Mouse (Mus musculus): ENCODE measurements around the gene Lama2.
"Not testable (repeated sequence)": the region's sequence is repeated elsewhere in the genome, so short reads cannot be mapped to it uniquely, and the experiment has no call there.

The Lama2 gene

DNA sequence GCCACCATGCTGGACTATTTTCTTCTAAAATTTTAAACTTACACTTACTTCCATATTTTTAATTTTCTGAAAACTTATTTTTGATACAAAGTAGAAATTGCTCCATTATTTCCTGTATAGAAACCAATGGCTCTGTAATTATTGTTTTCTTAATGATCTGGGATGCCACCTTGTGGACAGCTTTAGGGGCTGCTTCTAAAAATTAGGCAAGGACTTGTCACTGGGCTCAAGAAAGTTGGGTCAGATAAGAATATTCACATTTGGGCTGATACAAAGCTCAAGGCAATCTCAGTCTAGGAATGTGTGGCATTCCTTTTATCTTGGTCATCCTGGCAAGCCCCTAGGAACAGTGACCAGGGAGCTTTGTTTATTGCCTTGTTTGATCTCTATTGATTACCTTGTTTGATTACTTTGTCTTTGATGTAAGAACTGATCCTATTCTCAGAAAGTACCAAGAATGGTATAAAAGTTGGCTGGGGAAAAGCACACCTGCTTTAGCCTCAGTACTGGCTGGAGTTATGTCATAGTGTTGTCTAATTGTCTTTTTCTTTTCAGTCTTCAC lies 606.7 kb downstream of the Lama2 start:
- DNase-seq (ENCODE audit: low read depth), result no peak

DNA sequence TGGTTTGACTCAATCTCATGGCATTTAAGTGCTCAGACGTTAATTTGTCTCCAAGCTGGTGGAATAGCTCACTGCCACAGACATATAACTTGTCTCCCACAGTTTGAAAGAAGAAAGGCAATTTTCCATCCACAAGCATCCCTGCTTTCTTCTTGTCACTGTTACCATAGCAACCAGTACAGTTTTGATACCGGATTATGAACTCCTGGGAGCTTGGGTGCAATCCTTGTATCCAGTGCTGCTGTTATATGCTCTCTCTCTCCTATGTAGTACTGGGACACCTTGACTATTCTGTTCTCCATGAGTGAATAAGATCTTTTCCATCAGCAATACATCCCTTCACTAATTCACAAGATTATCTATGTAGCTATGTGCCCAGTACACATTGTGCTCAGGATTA lies 612.2 kb downstream of the Lama2 start:
- DNase-seq (ENCODE audit: low read depth), result no peak

DNA sequence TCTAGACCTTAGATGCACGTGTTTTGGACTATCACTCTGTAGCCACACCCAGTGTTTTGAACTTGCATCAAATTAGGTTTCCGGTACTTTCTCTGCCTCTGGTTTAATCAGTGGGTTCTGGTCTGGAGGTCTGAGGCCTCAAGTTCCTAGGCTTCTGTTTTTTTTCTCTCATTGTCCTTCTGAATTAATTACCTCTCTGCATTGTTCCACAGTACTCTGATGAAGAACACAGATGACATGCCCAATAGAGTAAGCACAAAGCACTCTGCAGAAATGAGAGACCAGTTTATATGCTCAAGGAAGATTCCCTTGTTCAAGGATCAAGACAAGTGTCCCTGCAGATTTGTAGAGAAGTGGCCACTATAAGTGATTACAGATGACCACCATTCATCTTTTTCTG lies 613.8 kb downstream of the Lama2 start:
- DNase-seq (ENCODE audit: low read depth), result no peak

DNA sequence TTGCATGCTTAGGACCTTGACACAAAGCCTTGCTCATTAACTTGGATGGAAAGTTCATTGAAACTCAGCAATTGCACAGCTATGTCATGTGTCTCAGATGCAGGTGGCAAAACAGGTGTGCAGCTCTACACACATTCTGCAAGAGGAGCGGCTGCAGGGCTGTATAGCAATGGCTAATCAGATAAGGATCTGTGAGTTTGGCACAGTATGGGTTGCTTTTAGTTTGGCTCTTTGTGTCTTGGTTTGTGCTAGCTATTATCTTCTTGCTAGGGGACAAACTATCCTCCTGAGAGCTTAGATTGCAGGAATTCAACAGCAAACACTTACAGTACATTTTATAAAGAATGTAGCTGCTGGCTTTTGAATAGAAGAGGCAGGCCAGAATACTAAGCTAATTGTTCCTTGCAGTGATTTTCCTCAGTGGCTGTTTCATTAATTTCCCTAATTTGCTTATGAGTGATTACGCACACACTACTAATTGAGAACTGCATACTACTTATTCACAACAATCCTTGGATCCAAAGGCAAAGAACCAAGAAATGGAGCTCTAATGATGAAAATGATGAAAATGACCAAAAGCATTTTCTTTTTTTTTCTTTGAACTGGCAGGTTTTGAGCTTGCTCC lies 617.9 kb downstream of the Lama2 start:
- no peak for DNase-seq (ENCODE audit: low read depth)

- no peak for DNase-seq (ENCODE audit: low read depth)
Observed at GRCm38 (mm10) chr10:26996684-26997083, 622.9 kb downstream of the Lama2 start.

DNA sequence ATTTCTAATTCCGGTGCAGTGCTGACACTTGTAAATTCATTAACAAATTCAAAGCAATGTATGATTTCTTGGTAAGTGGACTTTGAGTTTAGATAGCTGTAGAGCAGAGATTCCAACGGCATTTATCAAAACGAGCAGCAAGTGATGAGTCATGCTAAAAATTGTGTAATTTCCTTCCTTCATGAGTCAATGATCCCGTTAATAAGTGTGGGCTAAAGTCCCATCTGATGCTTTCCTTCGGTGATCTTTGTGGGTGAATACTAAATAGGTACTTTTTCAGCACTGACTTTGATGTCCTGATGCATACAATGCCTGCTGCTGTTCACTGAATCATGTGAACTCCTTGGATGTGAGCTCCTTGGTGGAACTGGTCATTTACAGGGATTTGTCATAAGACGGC lies 623.6 kb downstream of the Lama2 start:
- no peak for DNase-seq (ENCODE audit: low read depth)

DNA sequence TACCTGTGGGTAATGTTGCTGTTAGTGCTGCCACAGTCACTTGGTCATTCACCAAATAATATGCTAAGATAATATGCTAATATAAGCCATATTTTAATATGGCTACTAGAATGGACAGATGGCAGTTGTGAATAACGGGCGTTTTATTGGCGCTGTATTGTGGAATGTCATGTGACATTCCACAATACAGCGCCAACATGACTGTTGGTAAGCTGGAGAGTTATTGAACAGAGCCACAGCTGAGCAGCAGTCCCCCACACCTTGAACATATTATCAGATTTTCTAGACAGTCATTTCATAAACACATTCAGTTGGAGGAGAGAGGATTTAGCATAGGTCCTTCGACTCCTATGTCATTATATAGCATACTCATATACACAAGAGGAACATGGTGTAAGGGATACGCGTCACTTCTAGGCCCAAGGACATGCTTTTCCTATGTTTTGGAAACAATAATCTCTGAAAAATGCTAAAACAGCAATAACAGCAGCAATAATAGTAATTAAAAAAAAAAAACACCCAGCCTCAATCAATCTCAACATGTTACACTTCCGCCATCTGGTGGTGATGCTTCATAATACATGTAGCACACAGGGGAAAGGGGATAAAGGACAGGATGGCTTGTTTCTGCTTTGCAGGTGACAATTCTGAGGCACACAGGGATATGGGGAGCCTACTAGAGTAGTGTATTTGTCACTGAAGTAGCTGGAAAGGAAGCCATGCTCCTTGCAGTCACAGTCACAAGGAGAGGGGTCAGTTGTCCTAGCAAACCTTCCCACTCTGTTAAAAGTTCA lies 624.2 kb downstream of the Lama2 start:
- DNase-seq (ENCODE audit: low read depth), result peak; percentile 42

DNA sequence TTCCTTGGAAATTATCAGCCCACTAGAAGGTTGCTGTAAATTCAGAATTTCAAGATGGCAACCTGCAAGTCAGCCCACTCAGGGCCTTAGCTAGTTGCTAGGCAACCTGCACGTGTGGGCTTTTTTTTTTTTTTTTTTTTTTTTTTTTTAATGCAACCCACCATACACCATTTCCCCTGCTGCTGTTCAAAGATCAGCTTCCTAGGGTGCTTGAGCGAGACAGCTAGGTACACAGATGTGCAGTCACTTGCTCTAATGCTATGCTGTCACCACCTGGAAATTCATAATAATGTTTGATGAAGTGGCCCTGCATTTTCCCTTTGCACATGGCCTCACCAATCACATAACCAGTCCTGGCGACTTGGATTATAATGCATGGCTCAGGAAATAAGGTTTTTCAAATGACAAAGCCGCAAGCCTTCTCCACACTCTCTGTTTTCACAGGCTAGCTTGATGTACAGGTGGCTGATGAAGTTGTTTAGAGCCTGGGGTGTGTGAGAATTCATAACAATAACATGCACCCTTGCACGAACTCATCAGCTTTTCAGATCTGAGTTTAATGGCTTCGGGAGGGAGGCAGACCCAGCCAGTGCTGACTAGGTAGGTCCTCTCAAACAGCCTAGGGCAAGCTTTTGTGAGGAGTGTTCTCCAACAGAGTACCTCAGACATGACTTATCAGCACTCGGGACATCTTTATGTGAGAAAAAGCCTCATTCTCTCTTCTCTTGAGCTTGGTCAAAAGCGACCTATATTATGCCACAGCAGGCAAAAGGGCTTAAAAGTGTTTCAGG lies 625.4 kb downstream of the Lama2 start:
- no peak for DNase-seq (ENCODE audit: low read depth)

GRCm38 (mm10) chr10:26985451-26985850 lies 634.1 kb downstream of the Lama2 start:
- no peak for DNase-seq (ENCODE audit: low read depth)

GRCm38 (mm10) chr10:26984082-26984481 lies 635.5 kb downstream of the Lama2 start:
- DNase-seq (ENCODE audit: low read depth), result not testable (repeated sequence)

GRCm38 (mm10) chr10:26983583-26983982 lies 636.0 kb downstream of the Lama2 start:
- DNase-seq (ENCODE audit: low read depth), result no peak

GRCm38 (mm10) chr10:26982621-26983020 lies 636.9 kb downstream of the Lama2 start:
- no peak for DNase-seq (ENCODE audit: low read depth)

GRCm38 (mm10) chr10:26975372-26975771 lies 644.2 kb downstream of the Lama2 start:
- no peak for DNase-seq (ENCODE audit: low read depth)

DNA sequence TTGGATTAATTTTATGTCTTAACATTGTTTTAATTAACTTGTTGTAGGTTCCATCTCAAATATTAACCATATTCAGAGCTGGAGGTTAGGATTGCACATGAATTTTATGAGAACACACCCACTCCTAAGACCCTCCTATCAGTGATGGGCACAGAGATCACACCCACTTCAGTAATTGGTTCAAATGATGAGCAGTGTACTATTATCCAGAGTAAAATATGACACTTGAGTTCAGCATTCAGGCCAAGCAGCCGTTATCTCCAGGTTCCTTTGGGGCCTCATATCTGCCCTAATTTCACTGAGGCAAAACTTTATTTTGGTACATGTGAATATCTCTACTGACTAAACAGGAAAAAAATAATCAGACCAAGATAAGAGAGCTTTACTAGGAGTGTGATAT lies 645.3 kb downstream of the Lama2 start:
- no peak for DNase-seq (ENCODE audit: low read depth)

GRCm38 (mm10) chr10:26973575-26973974 lies 646.0 kb downstream of the Lama2 start:
- no peak for DNase-seq (ENCODE audit: low read depth)

DNA sequence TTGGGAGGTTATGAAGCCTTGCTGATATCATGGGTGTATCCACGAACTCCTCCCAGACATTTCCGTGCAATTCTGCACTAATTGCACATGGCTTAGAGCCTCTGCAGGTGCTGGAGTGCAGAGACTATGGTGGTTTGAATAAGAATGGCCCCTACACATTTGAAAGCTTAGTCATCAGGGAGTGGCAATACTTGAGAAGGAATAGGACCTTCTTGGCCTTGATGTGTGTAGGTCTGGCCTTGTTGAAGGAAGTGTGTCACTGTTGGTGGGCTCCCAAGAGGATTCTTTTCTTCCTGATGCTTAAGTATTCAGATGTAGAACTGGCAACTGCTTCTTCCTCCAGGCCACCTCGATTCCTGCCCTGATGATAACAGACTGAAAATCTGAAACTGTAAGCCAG lies 661.0 kb downstream of the Lama2 start:
- no peak for DNase-seq (ENCODE audit: low read depth)

DNA sequence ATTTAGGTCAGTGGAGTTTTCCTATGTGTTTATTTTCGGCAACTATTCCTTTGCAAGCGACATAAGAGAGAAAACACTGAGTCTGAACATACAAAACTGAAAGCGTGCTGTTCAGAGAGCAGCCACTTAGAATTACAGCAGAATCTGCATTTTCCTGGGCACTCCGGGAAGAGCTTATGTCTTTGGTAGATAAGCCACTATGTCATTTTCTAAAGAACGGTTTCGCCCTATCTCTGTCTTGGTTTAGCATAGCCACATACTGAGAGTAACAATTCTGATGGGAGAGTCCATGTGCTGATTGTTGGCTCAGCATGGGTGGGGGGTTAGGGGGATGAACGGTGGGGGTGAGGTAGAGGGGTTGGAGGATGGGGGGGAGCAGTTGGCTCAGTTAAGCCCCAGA lies 669.1 kb downstream of the Lama2 start:
- DNase-seq (ENCODE audit: low read depth), result no peak

DNA sequence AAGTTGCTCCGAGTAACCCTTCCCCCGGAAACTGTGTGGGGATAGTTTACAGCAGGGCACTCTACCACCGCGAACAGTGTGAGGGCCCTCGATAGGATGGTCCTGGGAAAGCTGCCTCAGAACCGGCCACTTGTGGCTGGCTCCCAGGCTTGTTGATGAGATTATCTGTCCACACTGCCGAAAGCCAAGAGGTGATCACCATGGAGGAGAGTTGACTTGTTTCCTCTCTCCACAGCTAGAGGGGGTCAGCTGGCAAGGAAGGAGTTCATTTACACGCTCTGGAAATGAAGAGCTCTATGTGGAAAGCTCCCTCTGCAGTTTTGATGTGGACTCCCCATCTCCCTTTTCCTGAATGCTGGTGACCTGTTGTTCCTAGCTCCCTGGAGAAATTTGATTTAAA lies 669.9 kb downstream of the Lama2 start:
- no peak for DNase-seq (ENCODE audit: low read depth)

GRCm38 (mm10) chr10:26948331-26948730 lies 671.2 kb downstream of the Lama2 start:
- DNase-seq (ENCODE audit: low read depth), result no peak

DNA sequence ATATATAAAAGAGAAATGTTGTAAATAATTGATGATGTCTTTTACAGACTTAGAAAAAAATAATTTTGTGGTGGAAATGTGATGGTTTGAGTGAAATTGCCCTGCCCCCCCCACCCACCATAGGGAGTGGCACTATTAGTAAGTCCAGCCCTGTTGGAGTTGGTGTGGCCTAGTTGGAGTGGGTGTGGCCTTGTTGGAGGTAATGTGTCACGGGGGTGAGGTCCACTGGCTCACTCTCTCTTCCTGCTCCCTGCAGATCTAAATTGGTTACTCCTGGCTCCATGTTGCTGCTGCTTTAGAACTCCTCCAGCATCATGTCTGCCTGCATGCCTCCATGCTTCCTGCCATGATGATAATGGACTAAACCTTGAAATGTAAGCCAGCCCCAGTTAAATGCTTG lies 680.0 kb downstream of the Lama2 start:
- DNase-seq (ENCODE audit: low read depth), result no peak

DNA sequence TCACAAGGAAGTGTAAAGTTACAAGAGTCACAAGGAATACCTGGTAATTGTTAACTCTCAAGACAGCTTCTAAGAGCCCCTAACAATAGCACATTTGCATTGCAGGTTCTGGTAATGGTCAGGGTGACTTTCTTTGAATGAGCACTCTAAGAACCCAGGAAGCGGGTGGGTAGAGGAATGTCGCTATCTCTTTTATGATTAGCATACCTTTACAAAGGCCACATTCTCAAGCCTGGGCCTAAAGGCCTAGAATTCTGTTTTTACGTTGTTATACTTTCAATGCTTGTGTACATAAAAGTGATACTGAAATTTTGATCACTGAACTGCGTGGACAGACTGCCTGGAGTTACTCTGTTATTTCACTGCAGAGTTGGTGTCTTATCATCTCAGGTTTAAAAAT lies 681.1 kb downstream of the Lama2 start:
- DNase-seq (ENCODE audit: low read depth), result not testable (repeated sequence)

DNA sequence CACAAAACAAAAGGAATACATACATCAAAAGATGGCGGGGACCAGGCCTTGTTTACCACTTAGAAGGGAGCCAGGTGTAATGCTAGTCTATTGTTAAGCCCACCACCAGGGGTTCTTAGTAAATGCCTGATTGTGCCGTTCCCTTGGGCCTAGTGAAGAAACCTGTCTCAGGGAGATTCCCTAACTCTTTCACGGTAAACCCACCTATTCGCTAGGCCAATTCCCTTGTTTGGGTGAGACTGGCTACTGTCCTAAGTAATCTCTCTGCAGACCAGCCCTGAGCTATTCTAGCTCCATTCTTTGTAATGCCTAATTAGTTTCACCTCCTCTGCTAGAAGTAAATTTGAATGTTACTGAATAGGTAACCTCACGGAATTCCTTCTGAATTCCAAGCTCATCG lies 683.5 kb downstream of the Lama2 start:
- DNase-seq (ENCODE audit: low read depth), result not testable (repeated sequence)
